Mouse (Mus musculus) kidney, embryonic 15.5 days (tissue): ENCODE measurements at regions not wholly inside any gene's neighbourhood (a gene's known extent, or its start where the extent isn't known, plus 50 kb on each side); places are given as distances from the start of the nearest gene placed in this dataset.

ENCODE experiments used
- ATAC-seq: fragments of 200-750 bp; cut with Nextera tagmentation; replicated peaks from 2 replicates; pipeline ENCODE4 v1.8.0; 2017; ENCODE audit warnings: moderate TSS enrichment; ENCODE audit not compliant: low FRiP score
- H3K27ac ChIP-seq: fragments of 300-500 bp; sonication (generic); 2 replicates; pipeline ENCODE4 v1.5.1; 2015; ENCODE audit warnings: mild to moderate bottlenecking, inconsistent platforms
- H3K27me3 ChIP-seq: fragments of 300-500 bp; sonication (generic); 2 replicates; pipeline ENCODE4 v1.6.1; 2015; ENCODE audit warnings: inconsistent platforms
- H3K36me3 ChIP-seq: fragments of 300-500 bp; sonication (generic); 2 replicates; pipeline ENCODE4 v1.6.1; 2015; ENCODE audit warnings: inconsistent platforms
- H3K4me1 ChIP-seq: fragments of 300-500 bp; sonication (generic); 2 replicates; pipeline ENCODE4 v1.6.1; 2015; ENCODE audit warnings: inconsistent platforms
- H3K4me2 ChIP-seq: fragments of 300-500 bp; sonication (generic); 2 replicates; pipeline ENCODE4 v1.6.1; 2015; ENCODE audit warnings: moderate library complexity, mild to moderate bottlenecking, inconsistent platforms
- H3K4me3 ChIP-seq: fragments of 300-500 bp; sonication (generic); replicated peaks from 2 replicates; pipeline ENCODE4 v1.5.1; 2015; ENCODE audit warnings: mild to moderate bottlenecking, inconsistent platforms
- H3K9ac ChIP-seq: fragments of 300-500 bp; sonication (generic); 2 replicates; pipeline ENCODE4 v1.6.1; 2015; ENCODE audit warnings: mild to moderate bottlenecking, inconsistent platforms
- H3K9me3 ChIP-seq: fragments of 300-500 bp; sonication (generic); replicated peaks from 2 replicates; pipeline ENCODE4 v1.6.1; 2016; ENCODE audit warnings: inconsistent platforms
- WGBS: fragments of 180-500 bp; shearing (Covaris S2); methylation state at CpG from one replicate; pipeline ENCODE4 v1.1.7; 2015; ENCODE audit warnings: mixed read lengths; 5-methylcytosine and 5-hydroxymethylcytosine counted together

DNA sequence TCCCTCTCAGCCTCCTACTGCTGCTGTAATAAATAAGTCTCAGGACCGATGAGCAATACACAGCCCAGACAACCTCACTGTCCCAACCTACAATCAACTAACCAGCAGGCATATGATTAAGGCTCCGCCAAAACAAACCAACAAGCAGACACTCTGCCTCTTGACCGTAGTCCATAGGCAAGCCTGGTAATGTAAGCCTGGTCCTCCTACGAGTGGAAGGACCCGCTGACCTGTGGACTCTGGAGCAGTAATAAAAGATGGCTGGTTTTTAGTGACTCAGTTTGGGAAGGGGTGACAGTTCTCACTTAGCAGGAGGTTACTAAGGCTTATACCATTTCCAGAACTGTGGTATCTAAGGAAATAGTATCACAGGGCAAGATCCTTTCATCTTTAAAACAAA, 53.4 kb downstream of the Gm47996 start:
- Histone ChIP-seq H3K9me3 (no peaks in the 10 kb centered on the region), H3K27ac (no peak overlapping the region), H3K9ac (no peak overlapping the region), H3K27me3 (no peaks in the 10 kb centered on the region), H3K4me3 (no peak overlapping the region), H3K4me2 (no peak overlapping the region), H3K36me3 (no peaks in the 10 kb centered on the region), H3K4me1 (peaks cover 9% of the 10 kb centered on the region)
- peak; percentile 67 for ATAC-seq
- 37% methylated on average over 5 of the region's 5 CpGs for WGBS

DNA sequence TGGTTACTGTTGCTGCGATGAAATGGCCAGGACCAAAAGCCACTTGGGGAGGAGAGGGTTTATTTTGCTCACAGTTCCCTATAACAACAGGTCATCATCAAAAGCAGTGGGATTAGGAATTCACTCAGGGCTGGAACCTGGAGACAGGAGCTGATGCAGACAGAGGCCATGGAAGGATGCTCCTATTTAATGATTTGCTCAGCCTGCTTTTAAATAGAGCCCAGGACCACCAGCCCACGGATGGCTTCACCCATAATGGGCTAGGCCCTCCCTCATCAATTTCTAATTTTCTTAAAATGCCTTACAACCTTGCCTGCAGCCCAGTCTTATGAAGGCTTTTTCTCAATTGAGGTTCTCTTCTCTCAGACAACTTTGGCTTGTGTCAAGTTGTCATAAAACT, 53.9 kb downstream of the Gm47996 start:
- H3K27ac ChIP-seq, result no peak overlapping the region
- no peaks in the 10 kb centered on the region for H3K27me3 ChIP-seq
- H3K9ac ChIP-seq, result no peak overlapping the region
- WGBS, result 66% methylated on average over 2 of the region's 2 CpGs
- H3K9me3 ChIP-seq, result no peaks in the 10 kb centered on the region
- ATAC-seq, result 0 out of 2 replicates have a peak, but pooled peaks have one; percentile 58
- H3K4me2 ChIP-seq, result no peak overlapping the region
- no peak overlapping the region for H3K4me3 ChIP-seq
- peaks cover 5% of the 10 kb centered on the region; the same call in 1 of the 2 replicates for H3K4me1 ChIP-seq
- no peaks in the 10 kb centered on the region for H3K36me3 ChIP-seq

DNA sequence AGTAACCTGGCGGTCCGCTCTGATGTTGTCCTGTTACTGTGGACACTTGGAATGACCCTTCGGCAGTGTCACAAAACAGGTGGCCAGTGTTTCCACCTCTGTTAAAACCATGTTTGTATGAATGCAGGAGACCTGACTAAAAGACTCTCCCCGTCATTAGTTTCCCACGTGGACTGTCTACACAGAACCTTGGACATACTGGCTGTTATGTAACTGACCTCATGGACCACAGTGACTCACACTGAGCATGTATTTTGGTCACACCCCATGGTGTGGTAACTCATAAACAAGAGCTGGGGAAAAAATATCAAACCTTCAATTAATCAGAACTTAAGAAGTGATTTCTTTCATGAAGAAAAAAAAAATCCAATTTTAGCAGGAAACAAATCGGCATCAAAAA, 54.9 kb downstream of the Gm47996 start:
- H3K9me3 ChIP-seq, result no peaks in the 10 kb centered on the region
- H3K36me3 ChIP-seq, result no peaks in the 10 kb centered on the region
- H3K4me2 ChIP-seq, result no peak overlapping the region
- H3K27me3 ChIP-seq, result no peaks in the 10 kb centered on the region
- no peak overlapping the region for H3K9ac ChIP-seq
- 89% methylated on average over 6 of the region's 6 CpGs for WGBS
- no peak overlapping the region for H3K27ac ChIP-seq
- no peak overlapping the region for H3K4me3 ChIP-seq
- no peak for ATAC-seq
- H3K4me1 ChIP-seq, result 0 out of 2 replicates have a peak, but pooled peaks cover 3% of the 10 kb centered on the region

DNA sequence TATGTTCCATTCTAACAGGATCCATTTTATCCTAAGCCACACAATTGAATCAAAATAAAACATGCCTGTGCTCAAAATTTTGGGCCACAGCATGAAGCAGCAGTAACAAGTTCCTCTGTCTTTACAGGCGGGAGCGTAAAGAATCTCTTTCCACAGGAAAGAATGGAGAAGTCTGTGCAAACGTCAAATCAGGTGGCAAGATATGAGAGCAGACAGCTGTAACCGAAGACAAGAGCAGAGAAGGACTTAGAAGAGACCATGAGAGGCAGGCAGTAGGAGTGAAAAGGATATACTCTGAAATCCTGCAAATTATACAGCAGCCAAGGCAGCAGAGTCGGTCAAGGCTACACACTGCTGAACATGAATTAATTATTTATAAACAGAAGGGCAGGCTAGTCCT, 55.7 kb downstream of the Gm47996 start:
- no peak overlapping the region for H3K4me2 ChIP-seq
- no peaks in the 10 kb centered on the region for H3K9me3 ChIP-seq
- no peak overlapping the region for H3K4me3 ChIP-seq
- 66% methylated on average over 5 of the region's 5 CpGs for WGBS
- H3K27ac ChIP-seq, result no peak overlapping the region
- H3K36me3 ChIP-seq, result no peaks in the 10 kb centered on the region
- ATAC-seq, result no peak
- H3K4me1 ChIP-seq, result peaks cover 6% of the 10 kb centered on the region; the same call in 1 of the 2 replicates
- H3K27me3 ChIP-seq, result no peaks in the 10 kb centered on the region
- no peak overlapping the region for H3K9ac ChIP-seq

DNA sequence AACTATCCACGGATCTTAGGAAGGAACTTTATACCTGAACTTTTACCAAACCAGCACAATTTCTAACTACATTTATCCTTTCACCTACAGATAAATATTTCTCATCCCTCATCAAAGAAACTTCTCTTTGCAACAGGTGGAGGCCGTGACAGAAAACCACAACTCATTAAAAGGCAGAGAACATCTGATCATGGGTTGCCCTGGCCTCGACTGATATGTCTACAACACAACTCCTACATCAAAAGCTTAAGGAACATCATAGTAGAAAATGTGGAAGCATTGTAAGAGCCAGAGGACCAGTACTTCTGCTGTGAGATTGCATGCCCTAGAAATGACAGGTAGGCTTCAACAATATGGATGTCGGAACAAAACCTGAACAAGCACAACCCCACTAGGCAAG, 56.8 kb downstream of the Gm47996 start:
- H3K4me2 ChIP-seq, result no peak overlapping the region
- H3K27ac ChIP-seq, result no peak overlapping the region
- H3K27me3 ChIP-seq, result no peaks in the 10 kb centered on the region
- no peaks in the 10 kb centered on the region for H3K9me3 ChIP-seq
- WGBS, result 86% methylated on average over 4 of the region's 4 CpGs
- no peak for ATAC-seq
- peaks cover 9% of the 10 kb centered on the region; the same call in 1 of the 2 replicates for H3K4me1 ChIP-seq
- no peak overlapping the region for H3K9ac ChIP-seq
- H3K36me3 ChIP-seq, result no peaks in the 10 kb centered on the region
- no peak overlapping the region for H3K4me3 ChIP-seq

DNA sequence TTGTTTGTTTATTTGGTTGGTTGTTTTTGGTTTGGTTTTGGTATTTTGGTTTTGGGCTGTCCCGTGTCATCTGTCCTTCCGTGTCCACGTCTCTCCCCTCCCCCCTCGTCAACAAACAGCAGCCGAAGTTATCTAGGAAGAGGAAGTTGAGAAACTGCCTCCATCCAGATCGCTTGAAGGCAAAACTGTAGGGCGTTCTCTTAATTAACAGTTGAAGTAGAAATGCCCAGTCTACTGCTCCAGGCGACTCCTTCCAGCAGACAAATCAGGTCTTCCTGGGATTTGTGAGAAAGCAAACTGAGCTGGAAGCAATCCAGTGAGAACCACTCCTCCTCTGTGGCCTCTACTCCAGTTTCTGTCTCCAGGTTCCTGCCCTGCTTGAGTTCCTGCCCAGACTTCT, 60.8 kb downstream of the Gm47996 start:
- no peak overlapping the region for H3K9ac ChIP-seq
- H3K9me3 ChIP-seq, result no peaks in the 10 kb centered on the region
- no peak overlapping the region for H3K4me2 ChIP-seq
- no peak overlapping the region for H3K27ac ChIP-seq
- no peak overlapping the region for H3K4me3 ChIP-seq
- no peaks in the 10 kb centered on the region for H3K27me3 ChIP-seq
- no peaks in the 10 kb centered on the region for H3K36me3 ChIP-seq
- 52% methylated on average over 8 of the region's 8 CpGs for WGBS
- H3K4me1 ChIP-seq, result peaks cover 6% of the 10 kb centered on the region; the same call in 1 of the 2 replicates
- ATAC-seq, result peak; percentile 56; the same call in 1 of the 2 replicates

DNA sequence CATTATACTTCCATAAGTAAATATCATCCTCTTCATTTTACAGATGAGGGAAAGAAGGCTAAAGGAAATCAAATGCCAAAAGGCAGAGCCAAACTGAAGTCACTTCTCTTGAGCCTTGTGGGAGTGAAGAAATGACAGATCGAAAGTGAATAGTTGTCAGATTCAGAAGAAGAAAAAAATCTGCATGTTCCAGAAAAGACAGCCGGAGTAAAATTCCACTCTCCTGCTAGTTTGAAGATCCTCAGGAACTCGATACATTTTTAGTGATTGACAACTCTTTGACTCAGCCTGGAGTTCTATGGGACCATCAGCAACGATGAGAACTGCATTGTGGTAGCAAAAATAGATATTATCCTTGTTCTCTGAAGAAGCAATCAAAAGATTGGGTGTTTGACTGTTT, 64.4 kb downstream of the Gm47996 start:
- no peak for ATAC-seq
- Histone ChIP-seq H3K36me3 (no peaks in the 10 kb centered on the region), H3K27me3 (no peaks in the 10 kb centered on the region), H3K9me3 (no peaks in the 10 kb centered on the region), H3K27ac (no peak overlapping the region), H3K4me1 (peaks cover 6% of the 10 kb centered on the region; the same call in 1 of the 2 replicates), H3K9ac (no peak overlapping the region), H3K4me2 (no peak overlapping the region), H3K4me3 (no peak overlapping the region)
- WGBS, result 86% methylated on average over 4 of the region's 4 CpGs

DNA sequence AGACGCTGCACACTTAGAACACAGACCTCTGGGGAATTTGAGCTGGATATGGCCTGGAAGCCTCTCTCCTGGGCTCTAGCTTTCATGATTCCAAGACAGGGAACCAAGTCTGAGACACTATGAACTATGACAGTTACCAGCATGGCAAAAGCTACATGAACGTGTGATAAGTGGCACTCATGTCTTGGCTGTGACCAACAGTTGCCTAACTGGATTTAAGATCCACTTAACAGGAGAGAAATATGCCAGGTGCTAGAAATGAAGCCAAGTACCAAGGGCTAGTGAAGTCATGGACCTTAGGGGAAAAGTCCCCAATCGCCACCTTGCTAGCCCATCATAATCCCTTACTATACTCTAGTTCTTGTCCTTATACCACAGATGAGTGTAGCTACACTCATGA, 65.7 kb downstream of the Gm47996 start:
- H3K27ac ChIP-seq, result no peak overlapping the region
- H3K36me3 ChIP-seq, result no peaks in the 10 kb centered on the region
- H3K4me3 ChIP-seq, result no peak overlapping the region
- H3K4me1 ChIP-seq, result peaks cover 4% of the 10 kb centered on the region; the same call in 1 of the 2 replicates
- ATAC-seq, result no peak
- no peak overlapping the region for H3K9ac ChIP-seq
- no peaks in the 10 kb centered on the region for H3K9me3 ChIP-seq
- H3K4me2 ChIP-seq, result no peak overlapping the region
- H3K27me3 ChIP-seq, result no peaks in the 10 kb centered on the region
- 92% methylated on average over 3 of the region's 3 CpGs for WGBS

DNA sequence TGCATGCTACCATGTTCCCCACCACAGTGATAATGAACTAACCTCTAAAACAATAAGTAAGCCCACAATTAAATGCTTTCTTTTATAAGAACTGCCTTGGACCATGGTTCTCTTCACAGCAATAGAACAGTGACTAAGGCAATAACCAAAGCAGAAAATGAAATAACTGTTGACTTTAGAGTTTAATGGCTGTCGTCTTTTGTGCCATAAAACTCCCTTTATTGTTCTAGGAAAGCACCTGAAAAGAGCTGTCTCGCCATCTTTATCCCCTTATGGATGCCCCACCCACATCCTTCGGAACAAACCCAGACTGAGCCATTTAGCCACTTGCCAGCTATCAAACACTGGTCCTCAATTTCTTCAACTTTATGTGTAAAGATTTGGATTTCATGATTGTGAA, 64.3 kb upstream of the Ivns1abp start:
- Histone ChIP-seq H3K4me1 (no peaks in the 10 kb centered on the region), H3K4me2 (no peak overlapping the region), H3K36me3 (no peaks in the 10 kb centered on the region), H3K27me3 (no peaks in the 10 kb centered on the region), H3K9ac (no peak overlapping the region), H3K9me3 (no peaks in the 10 kb centered on the region), H3K27ac (no peak overlapping the region), H3K4me3 (no peak overlapping the region)
- no peak for ATAC-seq
- 67% methylated on average over 3 of the region's 3 CpGs for WGBS

DNA sequence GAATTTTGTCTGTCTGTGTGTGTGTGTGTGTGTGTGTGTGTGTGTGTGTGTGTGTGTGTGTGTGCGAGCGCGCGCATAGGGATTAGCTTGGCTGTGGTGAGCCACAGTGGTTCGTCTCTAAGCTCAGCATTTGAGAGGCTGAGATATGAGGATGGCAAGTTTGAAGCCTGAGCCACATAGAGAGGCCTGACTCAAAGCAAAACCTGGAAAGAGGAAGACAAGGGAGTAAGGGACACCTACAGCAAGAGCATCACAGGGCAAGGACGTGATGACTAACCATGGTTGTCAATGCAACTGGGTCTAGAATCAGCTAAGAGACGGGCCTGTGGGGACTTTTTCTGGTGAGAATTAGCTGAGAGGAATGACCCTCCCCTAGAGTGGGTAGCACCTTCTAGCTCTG, 59.2 kb upstream of the Ivns1abp start:
- Histone ChIP-seq H3K4me2 (no peak overlapping the region), H3K9me3 (no peaks in the 10 kb centered on the region), H3K36me3 (no peaks in the 10 kb centered on the region), H3K27ac (no peak overlapping the region), H3K4me3 (no peak overlapping the region), H3K4me1 (peaks cover 8% of the 10 kb centered on the region; the same call in 1 of the 2 replicates), H3K27me3 (no peaks in the 10 kb centered on the region), H3K9ac (no peak overlapping the region)
- WGBS, result 92% methylated on average over 7 of the region's 7 CpGs
- ATAC-seq, result no peak

DNA sequence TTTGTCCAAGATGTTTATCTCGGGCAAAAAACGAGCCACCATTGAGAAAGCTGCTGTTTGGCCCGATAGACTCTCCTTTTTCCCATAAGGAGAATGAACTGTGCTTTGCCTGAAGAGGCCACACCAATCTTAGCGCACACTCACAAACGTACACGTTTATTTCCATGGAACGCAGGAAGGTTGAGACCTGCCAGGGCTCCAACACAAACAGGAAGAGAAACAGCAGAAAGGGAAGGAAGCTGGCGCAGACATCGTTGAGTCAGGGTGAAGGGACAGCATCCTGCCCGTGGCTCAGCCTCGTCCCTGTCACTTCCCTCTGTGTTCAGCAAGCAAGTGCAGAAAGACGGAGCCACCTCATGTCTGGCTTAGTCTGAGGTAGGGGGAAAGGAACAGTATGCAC, 56.8 kb upstream of the Ivns1abp start:
- Histone ChIP-seq H3K4me2 (no peak overlapping the region), H3K27me3 (no peaks in the 10 kb centered on the region), H3K27ac (peak overlapping the region; percentile 73), H3K4me1 (peaks cover 8% of the 10 kb centered on the region; the same call in 1 of the 2 replicates), H3K36me3 (no peaks in the 10 kb centered on the region), H3K4me3 (no peak overlapping the region), H3K9me3 (no peaks in the 10 kb centered on the region), H3K9ac (no peak overlapping the region)
- ATAC-seq, result no peak
- 52% methylated on average over 12 of the region's 12 CpGs for WGBS

DNA sequence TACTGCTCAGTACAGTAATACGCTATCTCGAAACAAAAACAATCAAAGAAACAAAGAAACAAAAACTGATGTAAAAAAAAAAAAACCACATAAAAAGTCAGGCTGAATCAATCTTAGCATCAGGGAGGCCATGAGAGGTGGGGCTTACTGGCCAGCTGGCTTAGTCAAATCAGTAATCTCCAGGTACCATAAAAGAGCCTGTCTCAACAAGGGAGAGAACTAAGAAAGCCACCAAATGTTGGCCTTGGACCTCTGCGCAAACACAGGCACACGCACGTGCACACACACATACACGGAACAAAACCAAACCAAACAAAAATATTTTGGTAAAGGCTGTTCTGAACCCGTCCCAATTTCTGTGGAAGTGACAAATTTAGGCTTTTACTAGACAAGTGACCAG, 55.2 kb upstream of the Ivns1abp start:
- no peak for ATAC-seq
- no peaks in the 10 kb centered on the region for H3K36me3 ChIP-seq
- H3K9me3 ChIP-seq, result no peaks in the 10 kb centered on the region
- no peak overlapping the region for H3K27ac ChIP-seq
- WGBS, result 69% methylated on average over 7 of the region's 7 CpGs
- no peaks in the 10 kb centered on the region for H3K27me3 ChIP-seq
- peaks cover 8% of the 10 kb centered on the region; the same call in 1 of the 2 replicates for H3K4me1 ChIP-seq
- H3K4me3 ChIP-seq, result no peak overlapping the region
- H3K9ac ChIP-seq, result no peak overlapping the region
- H3K4me2 ChIP-seq, result no peak overlapping the region
